Comparison of ENCODE assay signal across 14 mouse cellular contexts in genomic region chr11:116819932-116820593, GRCm38 (mm10). TPM values are rescaled to one million over a fixed set of nuclear protein-coding genes. Genes with fewer than 3 reads are reported as not detected.
DNase-seq lines count a peak whose midpoint lies in the region; ATAC-seq and TF ChIP-seq lines count a peak whose summit lies in the region.
"Had no signal": no experiment of that assay in that cellular context is flagged by ENCODE, and none has a peak within 500 bp of the region (broad histone marks: within the 10 kb centered on the region; RNA-seq: fewer than 3 reads in every experiment).

No protein-coding gene starts in this region.

- no peaks in the 10 kb centered on the region for H3K27me3 ChIP-seq in forebrain, embryonic 12.5 days
- no peaks in the 10 kb centered on the region for H3K27me3 ChIP-seq in forebrain, embryonic 15.5 days
- H3K27me3 ChIP-seq in lung, embryonic 14.5 days (ENCODE audit: insufficient read depth, low read length), result no peaks in the 10 kb centered on the region
- no peaks in the 10 kb centered on the region for H3K27me3 ChIP-seq in heart, embryonic 12.5 days (replicated peaks)
- H3K27me3 ChIP-seq: midbrain, embryonic 12.5 days; neural tube, embryonic 12.5 days had no signal

- H3K36me3 ChIP-seq in forebrain, embryonic 12.5 days (replicated peaks), result no peaks in the 10 kb centered on the region
- no peaks in the 10 kb centered on the region for H3K36me3 ChIP-seq in forebrain, embryonic 15.5 days
- no peaks in the 10 kb centered on the region for H3K36me3 ChIP-seq in lung, embryonic 14.5 days (ENCODE audit: insufficient read depth)
- peaks cover 3% of the 10 kb centered on the region; the same call in 1 of the 2 replicates for H3K36me3 ChIP-seq in heart, embryonic 12.5 days
- H3K36me3 ChIP-seq: midbrain, embryonic 12.5 days; neural tube, embryonic 12.5 days had no signal

- no peak for ATAC-seq in forebrain, embryonic 12.5 days (ENCODE audit: low FRiP score)
- no peak for ATAC-seq in forebrain, embryonic 15.5 days (replicated peaks)
- ATAC-seq in lung, embryonic 14.5 days (ENCODE audit: insufficient read depth), result no peak
- no peak for ATAC-seq in heart, embryonic 12.5 days (ENCODE audit: insufficient number of reproducible peaks, low FRiP score)
- ATAC-seq: inflammation-experienced regulatory T-cells, adult 6 months had no signal

- no peaks in the 10 kb centered on the region for H3K9me3 ChIP-seq in forebrain, embryonic 12.5 days
- H3K9me3 ChIP-seq in forebrain, embryonic 15.5 days, result no peaks in the 10 kb centered on the region
- H3K9me3 ChIP-seq in lung, embryonic 14.5 days (ENCODE audit: low read depth, low read length), result no peaks in the 10 kb centered on the region
- H3K9me3 ChIP-seq in heart, embryonic 12.5 days (replicated peaks), result no peaks in the 10 kb centered on the region
- H3K9me3 ChIP-seq: midbrain, embryonic 12.5 days; neural tube, embryonic 12.5 days had no signal

- no peak overlapping the region for H3K4me2 ChIP-seq in forebrain, embryonic 12.5 days
- no peak overlapping the region for H3K4me2 ChIP-seq in forebrain, embryonic 15.5 days (replicated peaks)
- H3K4me2 ChIP-seq in lung, embryonic 14.5 days, result no peak overlapping the region
- no peak overlapping the region for H3K4me2 ChIP-seq in heart, embryonic 12.5 days
- H3K4me2 ChIP-seq: midbrain, embryonic 12.5 days; neural tube, embryonic 12.5 days had no signal

- 91% methylated on average over 5 of the region's 5 CpGs for WGBS in forebrain, embryonic 12.5 days
- WGBS in forebrain, embryonic 15.5 days, result 87% methylated on average over 5 of the region's 5 CpGs
- 78% methylated on average over 5 of the region's 5 CpGs for WGBS in lung, embryonic 14.5 days
- 79% methylated on average over 5 of the region's 5 CpGs for WGBS in heart, embryonic 12.5 days

- H3K4me1 ChIP-seq in forebrain, embryonic 12.5 days, result peaks cover 32% of the 10 kb centered on the region
- peaks cover 7% of the 10 kb centered on the region; the same call in 1 of the 2 replicates for H3K4me1 ChIP-seq in forebrain, embryonic 15.5 days
- peaks cover 6% of the 10 kb centered on the region for H3K4me1 ChIP-seq in lung, embryonic 14.5 days (ENCODE audit: insufficient read depth)
- H3K4me1 ChIP-seq in heart, embryonic 12.5 days (replicated peaks), result peaks cover 72% of the 10 kb centered on the region

- intact Hi-C loops in left cerebral cortex, adult 2 months (cut with DNase I), result no loop called here

- no peak overlapping the region for H3K27ac ChIP-seq in forebrain, embryonic 12.5 days
- H3K27ac ChIP-seq in forebrain, embryonic 15.5 days (replicated peaks), result no peak overlapping the region
- no peak overlapping the region for H3K27ac ChIP-seq in lung, embryonic 14.5 days (ENCODE audit: low read depth)
- peak overlapping the region; percentile 92 for H3K27ac ChIP-seq in heart, embryonic 12.5 days (ENCODE audit: poor library complexity, severe bottlenecking)
- no peak overlapping the region for H3K27ac ChIP-seq in left cerebral cortex, adult 2 months
- H3K27ac ChIP-seq: midbrain, embryonic 12.5 days; neural tube, embryonic 12.5 days had no signal

- 0 out of 2 replicates have a peak overlapping the region, but pooled peaks have one; percentile 7 for H3K9ac ChIP-seq in forebrain, embryonic 12.5 days
- H3K9ac ChIP-seq in forebrain, embryonic 15.5 days (replicated peaks), result no peak overlapping the region
- no peak overlapping the region for H3K9ac ChIP-seq in lung, embryonic 14.5 days
- no peak overlapping the region for H3K9ac ChIP-seq in heart, embryonic 12.5 days
- H3K9ac ChIP-seq: midbrain, embryonic 12.5 days had no signal

- TF ChIP-seq CTCF in lung, embryonic 14.5 days (IDR thresholded peaks at IDR 0.05; ENCODE audit: low read depth), result no peak
- no peak for TF ChIP-seq CTCF in left cerebral cortex, adult 2 months (IDR thresholded peaks at IDR 0.05)

- DNase-seq in lung, embryonic 14.5 days, result peak; percentile 32
- DNase-seq in lung, postnatal 25 days (ENCODE audit: low spot score), result no peak
- peak; percentile 52 for DNase-seq in lung, postnatal 36 days
- DNase-seq in left cerebral cortex, adult 2 months (ENCODE audit: extremely low spot score in 1 of 2, low spot score in 2 of 2), result no peak
- DNase-seq in ovary, postnatal 36 days (ENCODE audit: low spot score), result no peak
- DNase-seq: B cell, adult 2 months; right cerebral cortex, adult 18-20 months; thymus, postnatal 36 days had no signal

- H3K4me3 ChIP-seq in forebrain, embryonic 12.5 days (replicated peaks), result no peak overlapping the region
- H3K4me3 ChIP-seq in forebrain, embryonic 15.5 days, result no peak overlapping the region
- no peak overlapping the region for H3K4me3 ChIP-seq in lung, embryonic 14.5 days (ENCODE audit: low read depth, low read length)
- no peak overlapping the region for H3K4me3 ChIP-seq in heart, embryonic 12.5 days
- no peak overlapping the region for H3K4me3 ChIP-seq in left cerebral cortex, adult 2 months
- H3K4me3 ChIP-seq: midbrain, embryonic 12.5 days; neural tube, embryonic 12.5 days had no signal

RNA-seq across cellular contexts. Expression of gene Mxra7, which starts 7.8 kb away (rescaled TPM):
- polyA plus RNA-seq in forebrain, embryonic 12.5 days (2016; fragmentation: Nextera tagmentation; extraction: Ambion mirVana), result 22.5 and 25.9 TPM in 2 replicates
- 7.6 and 10.7 TPM in 2 replicates for polyA plus RNA-seq in forebrain, embryonic 15.5 days (2015; fragmentation: Nextera tagmentation; extraction: Ambion mirVana)
- polyA plus RNA-seq in lung, embryonic 14.5 days (2014; fragmentation: Nextera tagmentation; extraction: Ambion mirVana), result 13.7 and 15.9 TPM in 2 replicates
- polyA plus RNA-seq in heart, embryonic 12.5 days (2016; fragmentation: Nextera tagmentation; extraction: Ambion mirVana), result 24.7 and 27.0 TPM in 2 replicates
- 10 to 100 TPM; 15.3 to 22.5 TPM for total RNA-seq in left cerebral cortex, adult 2 months (2021)
- polyA plus RNA-seq: inflammation-experienced regulatory T-cells, adult 6 months had no signal

RNA-seq across cellular contexts. Expression of gene Mettl23, which starts 23.0 kb away (rescaled TPM):
- 65.5 and 65.8 TPM in 2 replicates for polyA plus RNA-seq in forebrain, embryonic 12.5 days (2016; fragmentation: Nextera tagmentation; extraction: Ambion mirVana)
- 81.9 and 87.5 TPM in 2 replicates for polyA plus RNA-seq in forebrain, embryonic 15.5 days (2015; fragmentation: Nextera tagmentation; extraction: Ambion mirVana)
- polyA plus RNA-seq in lung, embryonic 14.5 days (2014; fragmentation: Nextera tagmentation; extraction: Ambion mirVana), result 58.3 and 62.2 TPM in 2 replicates
- polyA plus RNA-seq in heart, embryonic 12.5 days (2016; fragmentation: Nextera tagmentation; extraction: Ambion mirVana), result 55.5 and 57.4 TPM in 2 replicates
- total RNA-seq in left cerebral cortex, adult 2 months (2021), result 10 to 100 TPM; 23.9 to 26.3 TPM

RNA-seq across cellular contexts. Expression of gene Jmjd6, which starts 23.2 kb away (rescaled TPM):
- polyA plus RNA-seq in forebrain, embryonic 12.5 days (2016; fragmentation: Nextera tagmentation; extraction: Ambion mirVana), result 87.8 and 93.5 TPM in 2 replicates
- polyA plus RNA-seq in forebrain, embryonic 15.5 days (2015; fragmentation: Nextera tagmentation; extraction: Ambion mirVana), result 76.7 and 78.5 TPM in 2 replicates
- 61.2 and 66.3 TPM in 2 replicates for polyA plus RNA-seq in lung, embryonic 14.5 days (2014; fragmentation: Nextera tagmentation; extraction: Ambion mirVana)
- 76.9 and 77.8 TPM in 2 replicates for polyA plus RNA-seq in heart, embryonic 12.5 days (2016; fragmentation: Nextera tagmentation; extraction: Ambion mirVana)
- 10 to 100 TPM; 29.7 to 35.9 TPM for total RNA-seq in left cerebral cortex, adult 2 months (2021)

RNA-seq across cellular contexts. Expression of gene Mfsd11, which starts 32.2 kb away (rescaled TPM):
- polyA plus RNA-seq in forebrain, embryonic 12.5 days (2016; fragmentation: Nextera tagmentation; extraction: Ambion mirVana), result 33.7 and 40.2 TPM in 2 replicates
- 49.8 and 54.9 TPM in 2 replicates for polyA plus RNA-seq in forebrain, embryonic 15.5 days (2015; fragmentation: Nextera tagmentation; extraction: Ambion mirVana)
- 31.8 and 36.7 TPM in 2 replicates for polyA plus RNA-seq in lung, embryonic 14.5 days (2014; fragmentation: Nextera tagmentation; extraction: Ambion mirVana)
- 37.6 and 39.9 TPM in 2 replicates for polyA plus RNA-seq in heart, embryonic 12.5 days (2016; fragmentation: Nextera tagmentation; extraction: Ambion mirVana)
- total RNA-seq in left cerebral cortex, adult 2 months (2021), result 10 to 100 TPM; 39.3 to 41.8 TPM

RNA-seq across cellular contexts. Expression of gene Srsf2, which starts 32.8 kb away (rescaled TPM):
- 902 and 945 TPM in 2 replicates for polyA plus RNA-seq in forebrain, embryonic 12.5 days (2016; fragmentation: Nextera tagmentation; extraction: Ambion mirVana)
- 637 and 680 TPM in 2 replicates for polyA plus RNA-seq in forebrain, embryonic 15.5 days (2015; fragmentation: Nextera tagmentation; extraction: Ambion mirVana)
- polyA plus RNA-seq in lung, embryonic 14.5 days (2014; fragmentation: Nextera tagmentation; extraction: Ambion mirVana), result 1,038 and 1,045 TPM in 2 replicates
- polyA plus RNA-seq in heart, embryonic 12.5 days (2016; fragmentation: Nextera tagmentation; extraction: Ambion mirVana), result 605 and 640 TPM in 2 replicates
- total RNA-seq in left cerebral cortex, adult 2 months (2021), result 100 to 1,000 TPM; 150 to 158 TPM

Comparison
In these comparisons a context has a peak if more than half of its experiments do, and no peak if none do; other contexts are left out.
1. DNase-seq: peak in lung, embryonic 14.5 days (single experiment) and lung, postnatal 36 days (single experiment); none in lung, postnatal 25 days (single experiment), left cerebral cortex, adult 2 months (0 of 2) and ovary, postnatal 36 days (single experiment).